Mouse (Mus musculus) cerebellum, adult 11-12 months (tissue): ENCODE measurements around the gene Gm21969.

ENCODE experiments used
- DNase-seq: peaks from one replicate; pipeline ENCODE4 v3.0.0; 2022

The Gm21969 gene

DNA sequence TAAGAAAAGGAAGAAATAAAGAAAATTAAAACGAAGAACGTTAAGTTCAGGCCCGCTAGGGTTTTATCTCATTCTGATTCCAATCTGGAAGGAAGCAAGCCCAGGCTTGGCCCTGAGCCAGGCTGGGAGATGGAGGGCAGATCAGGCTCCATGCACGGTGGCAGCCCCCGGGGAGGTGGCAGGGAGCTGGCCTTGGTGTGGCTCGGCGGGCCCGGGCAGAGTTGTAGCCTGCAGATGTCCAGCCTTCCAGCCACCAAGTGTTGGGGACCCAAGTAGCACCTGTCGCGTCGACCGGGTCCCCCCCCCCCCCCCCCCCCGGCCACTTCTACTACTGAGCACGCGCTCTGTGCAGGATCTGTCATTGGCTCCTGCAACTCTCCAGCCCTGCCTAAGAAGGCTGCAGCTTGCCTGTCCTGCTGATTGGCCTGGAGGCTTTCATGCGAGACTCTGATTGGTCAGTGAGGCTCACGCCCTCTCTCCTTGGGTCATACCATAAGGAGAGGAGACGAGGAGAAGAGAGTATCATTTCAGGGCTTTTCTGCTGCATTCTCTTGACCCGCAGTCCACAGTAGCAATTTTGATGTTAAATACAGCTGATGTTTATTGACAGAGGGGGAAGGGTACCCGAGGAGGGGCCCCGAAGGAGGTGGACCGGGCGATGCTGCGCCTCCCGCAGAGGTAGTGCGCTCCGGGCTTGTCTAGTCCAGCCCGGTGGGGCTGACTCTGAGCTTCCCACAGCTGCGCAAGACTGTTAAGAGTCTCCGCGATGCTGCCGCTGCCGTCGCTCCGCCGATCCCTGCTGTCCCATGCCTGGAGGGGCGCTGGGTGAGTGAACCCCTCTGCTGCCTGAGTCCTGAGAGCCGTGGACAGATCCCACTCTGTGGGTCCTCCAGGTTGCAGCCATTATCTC is 19.6 kb downstream of the Gm21969 start, which contains the start of gene Aldh4a1:
Aldh4a1 (plus strand) TSS at position 494 of the 910 bp plus-strand sequence.
- peak; percentile 95 for DNase-seq

GRCm38 (mm10) chr4:139623434-139624115 is 20.6 kb downstream of the Gm21969 start:
- DNase-seq, result no peak

GRCm38 (mm10) chr4:139624116-139624489 is 21.1 kb downstream of the Gm21969 start:
- DNase-seq, result no peak

DNA sequence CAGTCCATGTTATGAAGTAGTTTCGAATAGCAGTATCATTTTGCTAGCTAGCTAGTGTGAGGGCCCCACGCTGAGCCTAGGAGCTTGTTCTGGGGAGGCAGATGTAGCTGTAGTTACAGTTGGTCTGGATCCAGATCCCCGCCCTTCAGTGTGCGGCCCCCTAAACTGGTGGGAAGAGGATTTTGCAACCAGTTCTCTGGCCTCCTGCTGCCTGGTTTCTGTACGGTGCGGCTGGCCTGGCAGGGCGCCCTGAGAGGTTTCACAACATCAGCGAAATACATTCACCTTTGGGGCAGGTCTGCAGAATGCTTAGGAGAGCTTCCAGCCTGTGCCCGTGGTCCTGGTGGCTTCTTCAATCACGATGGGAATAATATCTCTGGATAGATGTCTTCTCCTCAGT is 21.7 kb downstream of the Gm21969 start:
- no peak for DNase-seq

DNA sequence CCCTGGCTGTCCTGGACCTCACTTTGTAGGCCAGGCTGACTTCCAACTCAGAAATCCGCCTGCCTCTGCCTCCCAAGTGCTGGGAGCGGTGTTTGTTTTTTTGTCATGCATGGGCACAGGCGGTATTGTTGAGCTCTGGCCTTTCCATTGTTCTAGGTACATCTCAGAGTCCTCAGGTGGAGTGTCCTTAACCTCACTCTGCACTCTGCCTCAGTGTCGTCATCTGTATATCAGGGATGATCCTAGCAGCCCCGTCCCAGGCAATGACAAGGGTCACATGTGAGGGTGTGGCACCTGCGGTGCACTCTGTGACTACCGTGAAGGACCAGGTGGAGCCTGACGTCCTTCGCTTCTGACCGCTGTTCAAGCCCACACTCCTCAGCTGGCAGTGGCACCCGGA is 24.4 kb downstream of the Gm21969 start:
- no peak for DNase-seq

GRCm38 (mm10) chr4:139630171-139630570 is 27.2 kb downstream of the Gm21969 start:
- DNase-seq, result no peak

GRCm38 (mm10) chr4:139631141-139631540 is 28.2 kb downstream of the Gm21969 start:
- no peak for DNase-seq

- no peak for DNase-seq
Measured at GRCm38 (mm10) chr4:139631569-139632253, 28.7 kb downstream of the Gm21969 start.

DNA sequence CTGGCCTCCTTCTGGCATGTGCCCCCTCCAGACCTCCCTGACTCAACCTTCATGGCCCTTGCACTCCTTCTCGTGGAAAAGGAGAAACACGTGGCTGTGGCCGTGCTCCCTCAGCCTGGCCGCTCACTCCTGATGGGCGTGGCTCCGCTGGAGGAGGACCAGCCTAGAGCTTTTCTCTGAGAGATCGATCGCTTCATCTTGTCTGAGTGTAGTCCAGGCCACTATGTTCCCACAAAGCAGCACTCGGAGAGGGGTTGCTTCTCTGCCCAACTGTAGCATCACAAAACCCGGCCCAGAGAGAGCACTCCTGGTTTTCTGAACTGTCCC is 29.2 kb downstream of the Gm21969 start:
- no peak for DNase-seq

DNA sequence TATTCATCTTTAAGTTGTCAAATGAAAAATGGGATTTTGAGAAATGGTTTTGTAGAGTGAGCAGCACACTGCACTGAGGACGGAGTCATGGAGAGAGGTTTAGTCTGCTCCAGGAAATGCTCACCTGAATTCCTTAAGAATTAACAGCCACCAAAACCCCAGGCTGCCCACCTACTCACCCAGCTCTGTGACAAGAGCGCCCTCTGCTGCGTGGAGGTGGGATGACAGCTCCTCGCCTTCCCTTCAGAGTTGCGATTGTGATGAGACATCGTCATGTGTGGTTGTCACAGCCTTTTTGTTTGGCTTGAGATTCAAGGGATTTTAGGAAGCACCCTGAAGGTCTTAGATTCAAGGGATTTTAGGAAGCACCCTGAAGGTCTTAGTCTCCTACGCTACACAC is 33.4 kb downstream of the Gm21969 start:
- DNase-seq, result peak; percentile 51

- DNase-seq, result peak; percentile 2
Measured at GRCm38 (mm10) chr4:139637847-139638246, 34.9 kb downstream of the Gm21969 start.

DNA sequence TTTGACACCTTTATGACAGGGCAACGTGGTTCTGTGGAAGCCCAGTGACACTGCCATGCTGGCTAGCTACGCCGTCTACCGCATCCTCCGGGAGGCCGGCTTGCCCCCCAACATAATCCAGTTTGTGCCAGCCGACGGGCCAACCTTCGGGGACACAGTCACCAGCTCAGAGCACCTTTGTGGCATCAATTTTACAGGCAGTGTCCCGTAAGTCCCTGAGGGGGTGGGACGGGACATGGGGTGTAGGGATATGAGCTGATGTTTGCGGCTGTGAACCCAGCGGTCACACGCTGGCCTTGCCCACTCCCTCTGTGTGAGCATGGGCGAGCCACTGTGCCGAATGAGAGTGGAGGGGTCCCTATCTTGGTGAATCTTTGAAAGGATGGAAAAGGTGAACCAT is 35.4 kb downstream of the Gm21969 start:
- peak; percentile 8 for DNase-seq

- no peak for DNase-seq
Measured at GRCm38 (mm10) chr4:139639801-139640200, 36.8 kb downstream of the Gm21969 start.

DNA sequence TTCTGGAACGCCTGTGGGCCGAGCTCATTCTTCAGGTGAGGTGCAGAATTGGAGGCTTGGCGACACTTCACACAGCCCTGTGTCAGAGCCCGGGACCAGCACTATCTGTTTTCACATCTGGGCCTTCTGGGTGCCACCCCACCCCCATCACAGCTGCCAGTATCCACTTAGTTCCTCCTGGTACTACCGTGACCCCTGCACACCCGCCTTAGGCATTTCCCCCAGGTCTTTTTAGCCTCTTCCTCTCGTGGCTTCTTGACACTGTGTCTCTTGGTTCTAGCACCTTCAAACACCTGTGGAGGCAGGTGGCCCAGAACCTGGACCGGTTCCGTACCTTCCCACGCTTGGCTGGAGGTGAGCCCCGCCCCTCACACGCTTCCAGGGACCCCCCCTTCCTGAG is 37.3 kb downstream of the Gm21969 start:
- DNase-seq, result peak; percentile 9

DNA sequence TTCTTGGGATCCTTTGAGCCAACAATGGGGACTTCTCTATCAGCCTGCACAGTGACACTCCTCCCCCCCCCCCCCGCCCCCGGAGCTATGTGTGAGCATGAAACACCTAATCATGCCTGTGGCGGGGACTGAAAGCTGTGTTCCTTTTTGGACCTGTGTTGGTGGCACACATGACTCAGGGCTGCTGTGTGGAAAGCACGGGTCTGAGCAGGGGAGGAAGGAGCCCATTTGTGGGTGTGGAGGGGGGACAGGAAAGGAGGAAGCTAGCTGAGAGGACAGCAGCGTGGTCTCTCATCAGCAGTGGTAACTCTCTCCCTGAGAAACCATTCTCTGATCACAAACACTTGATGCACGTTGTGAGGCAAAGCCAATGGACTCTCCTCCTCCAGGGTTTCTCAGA is 37.8 kb downstream of the Gm21969 start:
- DNase-seq, result no peak

DNA sequence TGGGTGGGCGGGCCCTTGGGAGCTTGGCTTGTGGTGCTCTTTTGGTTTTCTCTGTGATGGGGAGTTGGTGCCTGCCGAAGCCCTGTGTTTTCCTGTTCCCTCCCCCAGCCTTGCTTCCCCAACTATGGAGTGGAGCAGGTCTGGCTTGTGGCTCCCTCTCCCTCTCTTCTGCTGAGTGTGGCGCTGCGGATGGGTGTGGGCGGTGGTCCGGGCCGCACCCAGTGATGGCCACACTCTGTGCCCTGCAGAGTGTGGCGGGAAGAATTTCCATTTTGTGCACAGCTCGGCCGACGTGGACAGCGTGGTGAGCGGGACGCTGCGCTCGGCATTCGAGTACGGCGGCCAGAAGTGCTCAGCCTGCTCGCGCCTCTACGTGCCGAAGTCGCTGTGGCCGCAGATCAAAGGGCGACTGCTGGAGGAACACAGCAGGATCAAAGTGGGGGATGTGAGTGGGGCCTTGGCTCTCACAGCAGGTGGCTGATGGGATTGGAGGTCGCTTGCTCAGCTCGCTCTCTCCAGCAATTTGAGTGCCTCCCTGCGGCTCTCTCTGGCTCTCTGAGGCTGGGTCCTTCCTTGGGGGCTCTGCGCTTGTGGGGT is 38.9 kb downstream of the Gm21969 start:
- DNase-seq, result no peak

GRCm38 (mm10) chr4:139643972-139644371 is 41.0 kb downstream of the Gm21969 start:
- DNase-seq, result peak; percentile 67

DNA sequence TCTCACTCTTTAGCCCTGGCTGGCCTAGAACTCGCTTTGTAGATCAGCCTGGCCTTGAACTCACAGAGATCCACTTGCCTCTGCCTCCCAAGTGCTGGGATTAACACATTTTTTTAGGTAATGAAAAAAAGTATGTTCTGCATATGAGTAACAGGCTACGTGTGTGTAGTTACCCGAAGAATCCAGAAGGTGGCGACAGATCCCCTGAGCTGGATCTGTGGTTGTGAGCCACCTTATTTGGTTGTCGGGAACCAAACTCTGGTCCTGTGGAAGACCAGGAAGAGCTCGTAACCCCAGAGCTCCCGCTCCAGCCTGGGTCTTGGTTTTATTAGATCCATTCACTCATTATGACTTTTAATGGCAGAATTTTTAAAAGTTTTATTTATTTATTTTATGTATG is 43.9 kb downstream of the Gm21969 start:
- DNase-seq, result no peak

DNA sequence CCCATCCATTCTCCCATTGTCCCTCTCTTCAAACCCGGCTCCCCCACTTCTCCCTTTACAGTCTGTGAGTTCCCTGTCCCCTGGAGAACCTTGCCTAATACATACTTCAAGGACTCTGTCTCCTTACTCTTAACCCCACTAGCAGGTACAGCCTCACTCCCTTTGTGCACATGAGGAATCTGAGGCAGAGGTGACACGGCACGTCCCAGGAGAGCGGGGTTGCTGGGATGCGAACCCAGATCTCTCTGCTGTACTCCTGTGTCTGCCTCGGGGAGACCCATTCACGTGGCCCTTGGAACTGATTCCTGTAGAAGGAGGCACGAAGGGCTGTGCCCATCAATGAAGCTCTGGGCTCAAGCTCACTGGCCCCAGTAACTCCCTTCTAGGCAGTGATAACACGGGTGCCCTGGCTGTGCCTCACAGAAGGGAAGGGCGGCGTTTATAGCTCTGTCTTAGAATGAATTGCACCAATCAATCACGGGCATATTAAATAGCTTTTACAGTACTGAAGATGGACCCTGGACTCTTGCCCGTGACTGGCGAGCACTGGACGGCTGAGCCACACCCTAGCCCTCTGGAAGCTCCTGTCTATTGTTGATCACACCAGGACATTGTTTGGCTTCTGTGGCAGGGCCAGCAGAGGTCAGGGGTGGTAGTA is 47.2 kb downstream of the Gm21969 start:
- DNase-seq, result no peak

GRCm38 (mm10) chr4:139650907-139651306 is 47.9 kb downstream of the Gm21969 start:
- DNase-seq, result peak; percentile 43

GRCm38 (mm10) chr4:139653238-139653637 is 50.3 kb downstream of the Gm21969 start, which contains the start of gene Tas1r2:
Tas1r2 (plus strand) TSS chr4:139653538.
- DNase-seq, result no peak

GRCm38 (mm10) chr4:139661897-139662296 is 58.9 kb downstream of the Gm21969 start:
- DNase-seq, result no peak

- DNase-seq, result no peak
Measured at GRCm38 (mm10) chr4:139667632-139668031, 64.6 kb downstream of the Gm21969 start.
